Mouse (Mus musculus) cortical plate, adult 2 months (tissue): Measurements from ENCODE around the gene Senp3.

ENCODE experiments used
- CTCF ChIP-seq: fragments of 200-500 bp; IDR thresholded peaks from 2 replicates; pipeline ENCODE4 v1.5.1; 2011; ENCODE audit warnings: mild to moderate bottlenecking, control low read depth, low read length; ENCODE audit not compliant: insufficient read depth; ENCODE audit errors: extremely low read depth
- POLR2A ChIP-seq: fragments of 200-500 bp; IDR thresholded peaks from 2 replicates; pipeline ENCODE4 v1.6.1; 2011; ENCODE audit warnings: mild to moderate bottlenecking, low read length, control low read depth; ENCODE audit not compliant: insufficient read depth; ENCODE audit errors: extremely low read depth

GRCm38 (mm10) chr11:69715482-69715881 lies 33.6 kb upstream of the Senp3 start:
- TF ChIP-seq POLR2A (no peak), CTCF (peak; percentile 37)
